Mouse (Mus musculus) midbrain, embryonic 13.5 days (tissue): ENCODE results near the gene Eif2a. TPM values are rescaled to one million over a fixed set of nuclear protein-coding genes. Genes with fewer than 3 reads are reported as not detected.

Experiments used
- ATAC-seq: fragments of 200-750 bp; cut with Nextera tagmentation; 2 replicates; pipeline ENCODE4 v1.8.0; 2017; ENCODE audit warnings: mild to moderate bottlenecking, moderate TSS enrichment, moderate library complexity
- H3K27ac ChIP-seq: fragments of 300-500 bp; sonication (generic); 2 replicates; pipeline ENCODE4 v1.5.1; 2015; ENCODE audit warnings: inconsistent platforms, mild to moderate bottlenecking, moderate library complexity
- H3K27me3 ChIP-seq: fragments of 300-500 bp; sonication (generic); 2 replicates; pipeline ENCODE4 v1.6.1; 2015; ENCODE audit warnings: mild to moderate bottlenecking, inconsistent platforms
- H3K36me3 ChIP-seq: fragments of 300-500 bp; sonication (generic); 2 replicates; pipeline ENCODE4 v1.6.1; 2015; ENCODE audit warnings: mild to moderate bottlenecking, inconsistent platforms
- H3K4me1 ChIP-seq: fragments of 300-500 bp; sonication (generic); replicated peaks from 2 replicates; pipeline ENCODE4 v1.6.1; 2015; ENCODE audit warnings: inconsistent platforms
- H3K4me2 ChIP-seq: fragments of 300-500 bp; sonication (generic); replicated peaks from 2 replicates; pipeline ENCODE4 v1.6.1; 2015; ENCODE audit warnings: moderate library complexity, mild to moderate bottlenecking, inconsistent platforms
- H3K4me3 ChIP-seq: fragments of 300-500 bp; sonication (generic); replicated peaks from 2 replicates; pipeline ENCODE4 v1.5.1; 2015; ENCODE audit warnings: mild to moderate bottlenecking, inconsistent platforms
- H3K9ac ChIP-seq: fragments of 300-500 bp; sonication (generic); replicated peaks from 2 replicates; pipeline ENCODE4 v1.6.1; 2015; ENCODE audit warnings: mild to moderate bottlenecking, inconsistent platforms
- H3K9me3 ChIP-seq: fragments of 300-500 bp; sonication (generic); 2 replicates; pipeline ENCODE4 v1.6.1; 2016; ENCODE audit warnings: mild to moderate bottlenecking, inconsistent platforms
- WGBS: fragments of 180-500 bp; shearing (Covaris S2); methylation state at CpG from one replicate; pipeline ENCODE4 v1.1.7; 2015; 5-methylcytosine and 5-hydroxymethylcytosine counted together
- polyA plus RNA-seq: library from polyadenylated mRNA; unstranded; fragments of >200 nt; fragmentation: Nextera tagmentation; extraction: Ambion mirVana; gene quantifications from 2 replicates; pipeline ENCODE4 v1.2.1, GENCODE M21; 2015

The Eif2a gene
- polyA plus RNA-seq, 1 experiment from 2014 or later: 43.3 TPM

- Histone ChIP-seq H3K4me1 (no peaks in the 10 kb centered on the region), H3K4me3 (no peak overlapping the region), H3K36me3 (no peaks in the 10 kb centered on the region), H3K4me2 (no peak overlapping the region), H3K9ac (no peak overlapping the region), H3K27ac (no peak overlapping the region), H3K27me3 (no peaks in the 10 kb centered on the region), H3K9me3 (no peaks in the 10 kb centered on the region)
- ATAC-seq: no peak
These were observed 14.0 kb upstream of the Eif2a start for GRCm38 (mm10) chr3:58511581-58511980.

- WGBS: 84% methylated on average over 3 of the region's 3 CpGs
- no peak overlapping the region for H3K4me2 ChIP-seq
- H3K27ac ChIP-seq: no peak overlapping the region
- no peak for ATAC-seq
- H3K4me1 ChIP-seq: no peaks in the 10 kb centered on the region
- no peaks in the 10 kb centered on the region for H3K27me3 ChIP-seq
- no peak overlapping the region for H3K9ac ChIP-seq
- no peaks in the 10 kb centered on the region for H3K9me3 ChIP-seq
- H3K4me3 ChIP-seq: no peak overlapping the region
- no peaks in the 10 kb centered on the region for H3K36me3 ChIP-seq
These were observed 12.9 kb upstream of the Eif2a start for GRCm38 (mm10) chr3:58512740-58513139.

- no peaks in the 10 kb centered on the region for H3K4me1 ChIP-seq
- no peaks in the 10 kb centered on the region for H3K9me3 ChIP-seq
- H3K9ac ChIP-seq: no peak overlapping the region
- H3K27me3 ChIP-seq: no peaks in the 10 kb centered on the region
- H3K27ac ChIP-seq: no peak overlapping the region
- WGBS: 84% methylated on average over 4 of the region's 4 CpGs
- H3K36me3 ChIP-seq: no peaks in the 10 kb centered on the region
- no peak overlapping the region for H3K4me3 ChIP-seq
- no peak for ATAC-seq
- no peak overlapping the region for H3K4me2 ChIP-seq
These were observed 12.1 kb upstream of the Eif2a start for GRCm38 (mm10) chr3:58513483-58513882.

DNA sequence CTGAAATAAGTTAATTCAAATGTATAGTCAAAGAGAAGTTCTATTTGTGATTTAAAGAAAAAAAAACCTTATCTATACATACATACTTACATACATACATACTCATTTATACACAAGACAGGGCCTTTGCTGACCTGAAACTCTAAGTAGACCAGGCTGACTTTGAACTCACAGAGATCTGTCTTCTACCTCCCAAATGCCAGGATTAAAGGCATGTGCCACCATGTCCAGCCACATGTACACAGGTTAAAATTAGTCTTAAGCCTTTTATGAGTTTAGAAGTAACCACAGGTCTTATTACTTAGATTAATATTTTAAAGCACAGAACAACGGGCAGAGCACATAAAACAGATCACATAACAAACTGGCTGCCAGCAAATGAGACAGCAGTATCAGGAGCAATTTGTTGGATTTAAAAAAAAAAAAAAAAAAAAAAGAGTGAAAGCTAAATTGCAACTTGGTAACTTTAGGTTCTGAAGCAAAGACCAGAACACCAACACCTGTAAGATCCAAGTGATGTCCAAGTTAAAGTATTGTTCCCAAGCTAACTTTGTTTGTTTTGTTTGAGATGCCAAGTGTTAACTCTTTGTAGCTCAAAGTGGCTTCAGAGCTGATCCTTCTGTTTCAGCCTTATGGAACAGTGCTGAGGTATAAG lies 9.5 kb upstream of the Eif2a start:
- no peaks in the 10 kb centered on the region for H3K27me3 ChIP-seq
- 93% methylated on average over 1 of the region's 1 CpGs for WGBS
- no peak overlapping the region for H3K27ac ChIP-seq
- H3K4me2 ChIP-seq: no peak overlapping the region
- ATAC-seq: no peak
- H3K4me3 ChIP-seq: no peak overlapping the region
- H3K9me3 ChIP-seq: no peaks in the 10 kb centered on the region
- peaks cover 7% of the 10 kb centered on the region for H3K36me3 ChIP-seq
- H3K9ac ChIP-seq: no peak overlapping the region
- H3K4me1 ChIP-seq: no peaks in the 10 kb centered on the region

DNA sequence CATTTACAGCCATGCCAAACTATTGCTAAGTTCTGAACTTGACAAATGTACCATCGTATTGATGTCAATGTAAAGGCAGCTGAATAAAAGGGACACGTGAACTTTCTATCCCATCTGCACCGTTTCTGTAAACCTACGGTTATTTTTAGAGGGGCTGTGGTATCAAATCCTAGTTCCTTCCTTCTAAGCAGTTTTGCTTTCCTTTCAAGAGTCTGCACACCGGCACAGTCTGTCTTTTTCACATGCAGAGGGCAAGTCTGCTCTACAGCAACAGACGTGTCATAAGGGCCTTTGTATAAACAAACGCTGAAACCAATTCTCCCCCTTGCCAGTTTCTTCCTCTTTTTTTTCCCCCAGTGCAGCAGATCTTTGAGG lies 9.0 kb upstream of the Eif2a start:
- Histone ChIP-seq H3K4me3 (no peak overlapping the region), H3K4me1 (no peaks in the 10 kb centered on the region), H3K9ac (no peak overlapping the region), H3K4me2 (no peak overlapping the region), H3K9me3 (no peaks in the 10 kb centered on the region), H3K27ac (no peak overlapping the region), H3K36me3 (peaks cover 12% of the 10 kb centered on the region), H3K27me3 (no peaks in the 10 kb centered on the region)
- ATAC-seq: no peak
- 88% methylated on average over 7 of the region's 7 CpGs for WGBS

DNA sequence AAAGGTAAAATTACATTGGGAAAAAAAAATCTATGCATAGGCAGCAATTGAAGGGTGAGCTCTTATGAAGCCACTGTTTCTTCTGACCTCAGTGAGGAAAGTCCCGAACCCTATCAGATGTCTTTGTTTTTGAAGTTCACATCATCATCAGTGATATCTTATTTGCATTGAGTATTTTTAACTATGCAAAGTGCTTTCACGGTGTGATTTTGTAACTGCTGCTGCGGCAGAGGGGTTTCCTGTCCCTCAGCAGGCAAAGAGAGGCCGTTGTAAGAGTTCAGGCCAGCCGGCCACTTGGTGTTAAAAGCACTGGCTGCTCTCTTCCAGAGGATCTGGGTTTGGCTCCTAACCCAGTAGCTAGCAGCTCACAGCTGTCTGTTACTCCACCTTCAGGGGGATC lies 8.4 kb upstream of the Eif2a start:
- Histone ChIP-seq H3K27ac (no peak overlapping the region), H3K9ac (no peak overlapping the region), H3K4me1 (no peaks in the 10 kb centered on the region), H3K4me2 (no peak overlapping the region), H3K27me3 (no peaks in the 10 kb centered on the region), H3K4me3 (no peak overlapping the region), H3K36me3 (peaks cover 14% of the 10 kb centered on the region), H3K9me3 (no peaks in the 10 kb centered on the region)
- no peak for ATAC-seq
- WGBS: 81% methylated on average over 5 of the region's 5 CpGs

DNA sequence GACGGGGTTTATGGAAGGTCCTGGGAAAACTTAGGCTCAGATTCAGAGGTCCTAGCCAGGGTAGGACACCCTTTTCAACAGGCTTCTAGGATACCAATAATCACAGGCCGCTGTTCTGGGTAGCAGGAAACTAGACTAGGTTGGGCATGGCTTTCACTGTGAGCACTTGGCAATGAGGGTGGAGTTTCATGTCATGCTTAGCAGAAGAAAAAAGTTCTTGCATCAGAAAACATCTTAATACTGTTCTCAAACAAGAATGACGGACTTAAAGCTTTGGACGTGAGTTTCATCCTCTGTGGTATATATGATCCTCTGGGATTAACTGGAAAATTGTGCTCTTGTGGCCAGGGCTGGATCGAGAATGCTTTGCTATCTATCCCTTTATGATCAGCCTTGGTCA lies 7.8 kb upstream of the Eif2a start:
- no peak for ATAC-seq
- Histone ChIP-seq H3K4me1 (no peaks in the 10 kb centered on the region), H3K4me3 (no peak overlapping the region), H3K4me2 (no peak overlapping the region), H3K27me3 (no peaks in the 10 kb centered on the region), H3K9me3 (no peaks in the 10 kb centered on the region), H3K9ac (no peak overlapping the region), H3K27ac (no peak overlapping the region), H3K36me3 (peaks cover 19% of the 10 kb centered on the region)
- WGBS: 85% methylated on average over 5 of the region's 5 CpGs

- H3K4me3 ChIP-seq: no peak overlapping the region
- no peak overlapping the region for H3K4me2 ChIP-seq
- H3K4me1 ChIP-seq: peaks cover 5% of the 10 kb centered on the region
- H3K27me3 ChIP-seq: no peaks in the 10 kb centered on the region
- no peak overlapping the region for H3K27ac ChIP-seq
- H3K9ac ChIP-seq: no peak overlapping the region
- 92% methylated on average over 2 of the region's 2 CpGs for WGBS
- H3K9me3 ChIP-seq: no peaks in the 10 kb centered on the region
- peaks cover 22% of the 10 kb centered on the region for H3K36me3 ChIP-seq
- ATAC-seq: no peak
These were observed 6.7 kb upstream of the Eif2a start for GRCm38 (mm10) chr3:58518962-58519361.

- Histone ChIP-seq H3K27ac (no peak overlapping the region), H3K4me2 (no peak overlapping the region), H3K9me3 (no peaks in the 10 kb centered on the region), H3K4me1 (peaks cover 11% of the 10 kb centered on the region), H3K27me3 (no peaks in the 10 kb centered on the region), H3K36me3 (peaks cover 22% of the 10 kb centered on the region), H3K4me3 (no peak overlapping the region), H3K9ac (no peak overlapping the region)
- ATAC-seq: no peak
- WGBS: 78% methylated on average over 3 of the region's 3 CpGs
These were observed 6.1 kb upstream of the Eif2a start for GRCm38 (mm10) chr3:58519536-58519935.

GRCm38 (mm10) chr3:58520286-58520685 lies 5.3 kb upstream of the Eif2a start:
- no peak overlapping the region for H3K4me2 ChIP-seq
- no peak overlapping the region for H3K4me3 ChIP-seq
- peaks cover 14% of the 10 kb centered on the region for H3K4me1 ChIP-seq
- no peaks in the 10 kb centered on the region for H3K27me3 ChIP-seq
- 93% methylated on average over 6 of the region's 6 CpGs for WGBS
- H3K9me3 ChIP-seq: no peaks in the 10 kb centered on the region
- no peak overlapping the region for H3K27ac ChIP-seq
- H3K9ac ChIP-seq: no peak overlapping the region
- no peak for ATAC-seq
- peaks cover 22% of the 10 kb centered on the region for H3K36me3 ChIP-seq

GRCm38 (mm10) chr3:58521361-58521760 lies 4.3 kb upstream of the Eif2a start:
- H3K36me3 ChIP-seq: peaks cover 22% of the 10 kb centered on the region
- H3K4me3 ChIP-seq: no peak overlapping the region
- 96% methylated on average over 2 of the region's 2 CpGs for WGBS
- no peak overlapping the region for H3K9ac ChIP-seq
- no peak for ATAC-seq
- H3K9me3 ChIP-seq: no peaks in the 10 kb centered on the region
- H3K4me2 ChIP-seq: no peak overlapping the region
- H3K27ac ChIP-seq: no peak overlapping the region
- H3K4me1 ChIP-seq: peaks cover 15% of the 10 kb centered on the region
- H3K27me3 ChIP-seq: no peaks in the 10 kb centered on the region

- no peaks in the 10 kb centered on the region for H3K27me3 ChIP-seq
- no peak for ATAC-seq
- 96% methylated on average over 3 of the region's 3 CpGs for WGBS
These were observed 2.2 kb upstream of the Eif2a start for GRCm38 (mm10) chr3:58523386-58523785.

GRCm38 (mm10) chr3:58524246-58524645 lies 1.4 kb upstream of the Eif2a start:
- Histone ChIP-seq H3K9ac (peak overlapping the region; percentile 95), H3K4me3 (peak overlapping the region; percentile 96), H3K4me2 (peak overlapping the region; percentile 83), H3K9me3 (no peaks in the 10 kb centered on the region), H3K4me1 (peaks cover 26% of the 10 kb centered on the region), H3K27me3 (no peaks in the 10 kb centered on the region), H3K36me3 (peaks cover 22% of the 10 kb centered on the region), H3K27ac (no peak overlapping the region)
- 75% methylated on average over 4 of the region's 4 CpGs for WGBS
- no peak for ATAC-seq

More at GRCm38 (mm10) chr3:58523386-58523785, 2.2 kb upstream of the Eif2a start:
- H3K9me3 ChIP-seq: no peaks in the 10 kb centered on the region
- H3K36me3 ChIP-seq: peaks cover 22% of the 10 kb centered on the region
- peaks cover 26% of the 10 kb centered on the region for H3K4me1 ChIP-seq
- H3K27ac ChIP-seq: no peak overlapping the region
- H3K4me2 ChIP-seq: no peak overlapping the region
- H3K9ac ChIP-seq: no peak overlapping the region
- no peak overlapping the region for H3K4me3 ChIP-seq
